Mouse (Mus musculus) C2C12 (cell line): ENCODE measurements at regions not wholly inside any gene's neighbourhood (a gene's known extent, or its start where the extent isn't known, plus 50 kb on each side); places are given as distances from the start of the nearest gene placed in this dataset.

Experiments
- H3K27me3 ChIP-seq: one replicate; pipeline ENCODE4 v1.6.1; 2011; ENCODE audit not compliant: control insufficient read depth, insufficient read depth, insufficient read length
- H3K36me3 ChIP-seq: one replicate; pipeline ENCODE4 v1.6.1; 2011; ENCODE audit not compliant: control insufficient read depth, insufficient read depth
- H3K4me3 ChIP-seq: one replicate; pipeline ENCODE4 v1.5.1; 2011; ENCODE audit warnings: mild to moderate bottlenecking, control low read depth; ENCODE audit not compliant: poor library complexity, insufficient read depth, severe bottlenecking
- H3K79me2 ChIP-seq: one replicate; pipeline ENCODE4 v1.6.1; 2011; ENCODE audit not compliant: control insufficient read depth, insufficient read depth
- H3K79me3 ChIP-seq: one replicate; pipeline ENCODE4 v1.6.1; 2011; ENCODE audit warnings: low read depth, control low read depth
- H3ac ChIP-seq: one replicate; pipeline ENCODE3; 2011; ENCODE audit warnings: low read depth; ENCODE audit not compliant: control insufficient read depth, insufficient read length
- CEBPB ChIP-seq: IDR thresholded peaks from one replicate; pipeline ENCODE4 v1.6.1; 2011; ENCODE audit warnings: low read depth, mild to moderate bottlenecking, control low read depth, moderate library complexity
- CTCF ChIP-seq: IDR thresholded peaks from one replicate; pipeline ENCODE4 v1.5.1; 2011; ENCODE audit not compliant: control insufficient read depth, insufficient read depth, insufficient read length
- FOSL1 ChIP-seq: IDR thresholded peaks from one replicate; pipeline ENCODE4 v1.8.0; 2011; ENCODE audit warnings: mild to moderate bottlenecking, low read length; ENCODE audit not compliant: poor library complexity, insufficient read depth, severe bottlenecking
- MAX ChIP-seq: IDR thresholded peaks from one replicate; pipeline ENCODE4 v1.6.1; 2011; ENCODE audit warnings: mild to moderate bottlenecking, control low read depth
- MYOD1 ChIP-seq: IDR thresholded peaks from one replicate; pipeline ENCODE4 v1.6.1; 2011; ENCODE audit warnings: low read depth; ENCODE audit not compliant: control insufficient read depth, insufficient read length
- MYOG ChIP-seq: IDR thresholded peaks from one replicate; pipeline ENCODE4 v1.6.1; 2011; ENCODE audit not compliant: control insufficient read depth, insufficient read length; ENCODE audit errors: extremely low read depth
- USF1 ChIP-seq: IDR thresholded peaks from one replicate; pipeline ENCODE4 v1.6.1; 2011; ENCODE audit warnings: low read depth, mild to moderate bottlenecking, control low read depth, moderate library complexity

DNA sequence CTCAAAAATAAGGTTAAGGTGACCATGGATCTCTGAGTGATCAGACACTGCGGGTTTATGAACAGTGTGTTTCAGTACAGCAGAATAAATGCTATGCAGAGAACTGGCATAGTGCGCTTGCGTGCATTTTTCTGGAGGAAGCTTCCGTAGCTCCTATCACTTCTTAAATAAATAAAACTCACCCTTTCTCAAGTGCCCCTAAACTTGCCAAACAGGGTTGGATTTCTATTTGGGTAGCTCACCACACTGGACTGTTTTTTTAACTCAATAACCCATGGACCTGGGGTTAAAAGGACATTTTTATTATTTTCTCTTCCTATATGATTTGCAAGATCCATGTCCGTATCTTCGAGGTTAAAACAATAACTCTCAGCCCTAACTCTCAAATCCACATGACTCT, 182.8 kb downstream of the Il20rb start:
- no peak overlapping the region for H3ac ChIP-seq
- peaks cover 4% of the 10 kb centered on the region for H3K27me3 ChIP-seq
- no peak overlapping the region for H3K4me3 ChIP-seq
- no peaks in the 10 kb centered on the region for H3K79me3 ChIP-seq
- TF ChIP-seq MAX (no peak), USF1 (no peak), FOSL1 (no peak), CEBPB (no peak), MYOD1 (no peak), MYOG (no peak), CTCF (no peak)
- no peaks in the 10 kb centered on the region for H3K36me3 ChIP-seq
- H3K79me2 ChIP-seq, result no peaks in the 10 kb centered on the region

DNA sequence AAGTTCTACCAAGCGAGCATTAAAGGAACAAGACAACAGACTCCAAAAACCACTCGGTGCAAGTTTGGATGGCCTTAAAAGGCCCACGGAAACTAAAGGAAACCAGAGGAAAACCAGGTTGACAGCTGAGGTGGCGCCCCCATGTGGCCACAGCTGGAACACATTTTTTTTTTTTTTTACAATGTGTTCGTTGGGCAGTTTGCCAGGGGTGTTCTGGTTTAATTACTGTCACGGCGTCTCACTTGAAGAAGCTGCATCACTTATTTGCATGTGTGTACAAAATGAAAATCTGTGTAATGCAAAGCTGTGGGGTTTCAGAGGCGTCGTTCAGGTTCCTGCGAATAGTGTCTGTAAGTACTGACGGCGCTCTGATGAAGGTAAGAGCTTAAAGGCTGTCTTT, 185.0 kb downstream of the Il20rb start:
- Histone ChIP-seq H3ac (no peak overlapping the region), H3K79me2 (no peaks in the 10 kb centered on the region), H3K4me3 (no peak overlapping the region), H3K36me3 (no peaks in the 10 kb centered on the region), H3K79me3 (no peaks in the 10 kb centered on the region), H3K27me3 (peaks cover 4% of the 10 kb centered on the region)
- TF ChIP-seq MYOG (no peak), FOSL1 (no peak), CEBPB (no peak)

DNA sequence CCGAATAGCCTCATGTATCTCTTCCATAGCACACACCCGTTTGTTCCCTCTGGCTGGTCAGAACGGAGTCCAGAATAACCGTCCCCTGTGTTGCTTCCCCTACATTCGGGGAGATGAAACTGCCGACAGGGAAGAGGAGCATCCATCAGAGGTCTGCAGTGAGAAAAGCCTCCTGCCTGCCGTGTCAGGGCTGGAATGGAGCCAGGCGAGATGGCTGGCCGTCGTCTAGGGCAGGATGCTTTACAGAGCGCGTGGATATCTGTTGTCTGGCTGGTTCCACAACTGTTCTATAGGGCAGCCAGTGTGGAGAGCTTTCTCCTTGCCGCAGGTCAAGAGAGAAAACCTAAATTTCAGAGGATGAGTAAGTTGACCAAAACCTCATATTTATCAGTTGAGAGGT, 209.2 kb downstream of the Il20rb start:
- H3ac ChIP-seq, result no peak overlapping the region
- no peak overlapping the region for H3K4me3 ChIP-seq
- H3K36me3 ChIP-seq, result no peaks in the 10 kb centered on the region
- H3K27me3 ChIP-seq, result peaks cover 8% of the 10 kb centered on the region
- no peaks in the 10 kb centered on the region for H3K79me3 ChIP-seq
- TF ChIP-seq MYOG (no peak), CTCF (no peak), MAX (no peak), CEBPB (no peak), MYOD1 (no peak), USF1 (no peak)
- H3K79me2 ChIP-seq, result no peaks in the 10 kb centered on the region

DNA sequence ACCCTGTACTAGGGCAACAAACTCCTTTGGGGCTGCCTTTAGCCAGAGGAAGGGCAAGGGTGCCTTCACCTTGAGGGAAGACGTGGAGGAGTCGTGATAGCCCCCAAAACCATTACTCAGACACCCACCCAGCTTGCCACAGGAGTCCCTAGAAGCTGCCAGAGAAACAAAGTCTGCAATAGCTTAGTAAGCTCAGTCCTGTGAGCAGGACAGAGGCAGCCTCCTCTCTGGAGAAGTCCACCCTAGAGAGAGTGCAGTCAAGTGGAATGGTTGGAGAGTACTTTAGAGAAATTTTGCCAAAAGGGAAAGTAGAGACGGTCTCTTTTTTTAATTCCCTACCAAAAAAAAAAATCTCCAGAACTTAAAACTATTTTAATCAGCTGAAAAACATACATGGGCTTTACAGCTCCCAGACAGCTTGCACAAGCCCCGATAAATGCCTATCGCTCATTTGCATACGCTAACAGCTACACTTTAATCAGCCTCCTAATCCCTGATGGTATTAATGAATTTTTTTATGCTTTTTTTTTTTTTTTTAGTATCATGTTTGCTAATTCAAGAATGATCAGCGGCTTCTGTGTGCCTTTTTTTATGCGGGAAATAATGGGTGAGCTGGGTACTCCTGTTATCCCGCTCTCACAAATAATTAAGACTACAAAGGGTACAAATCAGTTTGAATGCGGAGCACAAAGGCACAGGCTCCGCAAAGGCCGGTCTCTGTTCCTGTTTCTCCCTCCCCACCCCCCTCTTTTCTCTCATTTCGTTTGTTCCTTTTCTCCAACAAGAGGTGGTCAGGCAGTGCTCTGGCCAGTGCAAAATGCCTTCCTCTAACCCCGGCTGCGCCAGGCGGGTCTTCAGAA, 219.8 kb downstream of the Il20rb start:
- no peak for TF ChIP-seq CTCF
- TF ChIP-seq USF1, result no peak
- no peak for TF ChIP-seq CEBPB
- TF ChIP-seq MAX, result no peak
- no peak for TF ChIP-seq MYOD1
- no peak for TF ChIP-seq MYOG
- TF ChIP-seq FOSL1, result no peak
- Histone ChIP-seq H3K27me3 (peaks cover 4% of the 10 kb centered on the region), H3K79me2 (no peaks in the 10 kb centered on the region), H3ac (no peak overlapping the region), H3K79me3 (no peaks in the 10 kb centered on the region), H3K4me3 (no peak overlapping the region), H3K36me3 (no peaks in the 10 kb centered on the region)

DNA sequence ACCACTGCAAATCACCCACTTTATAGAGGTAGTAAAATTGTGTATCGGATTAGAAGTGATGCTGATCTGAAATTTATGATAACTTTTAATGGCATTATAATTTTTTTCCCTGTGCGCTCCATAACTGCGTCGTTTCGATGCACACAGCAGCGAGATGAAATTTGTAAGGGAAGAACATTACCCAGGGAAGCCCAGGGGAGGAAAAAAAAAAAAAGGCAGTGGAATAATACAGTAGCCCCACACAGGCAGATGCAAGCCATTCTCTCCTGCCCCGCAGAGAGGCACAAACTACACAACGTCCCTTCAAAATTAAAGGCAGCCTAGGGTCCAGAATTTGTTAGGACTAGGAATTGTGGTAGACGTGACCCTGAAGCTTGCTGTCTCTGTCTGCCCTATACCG, 234.2 kb downstream of the Il20rb start:
- Histone ChIP-seq H3ac (no peak overlapping the region), H3K79me3 (no peaks in the 10 kb centered on the region), H3K36me3 (no peaks in the 10 kb centered on the region), H3K4me3 (no peak overlapping the region), H3K27me3 (no peaks in the 10 kb centered on the region), H3K79me2 (no peaks in the 10 kb centered on the region)
- TF ChIP-seq USF1 (no peak), MYOD1 (no peak), CTCF (no peak), CEBPB (no peak), MYOG (no peak), FOSL1 (no peak), MAX (no peak)
